Mouse (Mus musculus) lung, adult 18-20 months (tissue): Measurements from ENCODE around the gene Tgm2.

Source experiments
- DNase-seq, 2 experiments: peaks; one replicate each; pipeline ENCODE4 v3.0.0; 2022; ENCODE audit warnings: mixed read lengths in 2 of 2

Tgm2 gene

DNA sequence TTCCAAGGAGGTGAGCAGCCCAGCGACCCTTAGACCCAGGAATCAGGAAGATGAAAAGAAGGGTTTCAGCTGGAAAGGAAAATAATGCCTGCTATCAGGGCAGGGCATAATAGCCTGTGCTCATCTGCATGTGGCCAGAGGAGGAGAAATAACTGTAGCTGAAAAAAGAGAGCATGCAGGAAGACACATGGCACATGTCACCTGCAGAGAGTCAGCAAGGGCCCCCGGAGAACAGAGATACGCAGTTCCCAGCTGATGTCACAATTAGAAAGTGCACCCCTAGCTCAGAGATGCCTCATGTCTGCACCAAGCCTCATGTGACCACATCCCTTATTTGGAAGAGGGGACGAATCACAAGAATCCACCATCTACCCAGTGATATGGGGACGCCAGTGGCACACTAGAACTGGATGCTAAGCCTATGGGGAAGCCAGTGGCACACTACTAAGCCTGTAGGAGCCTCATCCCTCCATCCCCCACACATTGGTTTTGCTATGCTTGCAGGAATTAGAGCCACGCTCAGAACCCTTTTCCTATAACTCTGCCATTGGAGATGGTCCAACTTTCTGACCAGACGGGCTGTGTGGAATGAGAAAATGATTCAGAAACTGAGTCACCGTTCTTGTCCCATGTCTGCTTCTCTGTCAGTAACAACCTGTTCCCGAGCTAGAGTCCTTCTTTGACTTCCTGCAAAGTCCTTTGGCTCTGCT, 21.4 kb upstream of the Tgm2 start:
- DNase-seq = no peak

DNA sequence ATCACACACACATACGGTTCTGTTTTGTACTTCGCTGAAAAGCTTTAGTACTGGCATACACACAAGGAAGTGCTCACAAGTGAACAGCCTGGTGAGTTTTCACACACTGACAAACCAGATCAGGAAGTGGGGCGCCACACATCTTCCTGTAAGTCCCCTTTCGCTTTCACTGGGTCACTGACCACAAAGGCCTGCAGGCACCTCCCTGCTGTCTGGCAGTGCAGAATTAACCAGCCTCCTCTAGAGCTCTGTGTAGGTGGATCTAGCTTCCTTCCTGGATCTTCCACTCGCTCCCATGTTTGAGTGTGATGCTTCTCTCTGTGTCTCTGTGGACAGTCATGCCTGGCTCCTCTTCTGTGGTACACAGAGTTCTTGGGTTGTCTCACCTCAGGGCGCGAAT, 20.4 kb upstream of the Tgm2 start:
- DNase-seq = peak; percentile 76

DNA sequence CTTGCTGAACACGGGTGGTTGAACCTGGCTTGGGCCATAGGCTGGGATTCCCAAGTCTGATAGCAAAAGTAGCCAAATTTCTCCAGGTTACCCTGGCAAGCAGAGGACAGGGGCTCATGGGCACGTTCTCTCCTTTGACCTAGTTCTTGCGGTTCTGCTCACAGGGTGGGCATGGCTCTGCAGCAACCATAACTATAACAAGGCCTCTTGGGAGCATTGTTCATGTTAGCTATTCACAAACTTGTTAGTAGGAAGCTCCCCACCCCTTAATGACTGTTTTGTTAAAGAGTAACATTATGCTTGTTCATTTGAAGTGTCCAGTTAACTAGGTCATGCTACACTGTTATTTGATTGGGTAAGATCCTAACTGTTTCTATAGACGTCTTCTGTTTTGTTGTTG, 19.5 kb upstream of the Tgm2 start:
- no peak for DNase-seq

DNA sequence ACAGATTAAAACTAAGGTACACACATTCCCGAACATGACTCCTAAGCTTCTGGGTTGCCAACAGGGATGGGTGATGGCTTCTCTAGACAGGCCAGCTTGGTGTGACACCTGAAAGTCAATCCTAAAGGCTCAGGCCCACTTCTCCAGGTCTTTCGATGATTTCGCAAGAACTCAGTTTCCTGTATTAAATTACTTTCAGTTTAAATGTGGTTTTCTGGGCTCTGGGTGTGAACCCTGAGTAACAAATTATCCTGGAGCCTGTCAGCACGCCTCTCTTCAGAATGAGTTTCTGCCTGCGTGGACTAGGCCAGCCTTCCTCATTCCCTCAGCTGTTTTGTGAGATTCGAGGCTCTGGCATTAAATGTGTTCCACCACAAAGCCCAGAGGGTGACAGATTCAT, 16.8 kb upstream of the Tgm2 start:
- DNase-seq = no peak

DNA sequence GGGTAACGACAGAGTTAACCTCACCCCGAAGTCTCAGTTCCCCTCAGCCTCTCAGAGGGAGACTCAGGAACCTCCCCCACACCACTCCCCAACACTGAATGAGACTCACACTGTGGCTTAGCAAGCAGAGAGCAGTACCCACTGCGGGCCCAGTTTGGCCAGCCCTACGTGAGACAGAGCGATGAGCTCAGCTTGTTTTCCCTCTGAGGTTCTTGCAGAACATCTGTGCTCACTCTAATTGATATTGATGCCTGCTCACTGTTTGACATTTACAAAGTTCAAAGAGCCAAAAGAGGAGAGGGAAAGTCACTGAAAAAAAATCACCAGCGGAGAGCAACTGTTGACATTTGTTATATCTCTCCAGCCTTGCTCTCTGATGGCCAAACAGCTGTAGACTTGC, 15.5 kb upstream of the Tgm2 start:
- no peak for DNase-seq

DNA sequence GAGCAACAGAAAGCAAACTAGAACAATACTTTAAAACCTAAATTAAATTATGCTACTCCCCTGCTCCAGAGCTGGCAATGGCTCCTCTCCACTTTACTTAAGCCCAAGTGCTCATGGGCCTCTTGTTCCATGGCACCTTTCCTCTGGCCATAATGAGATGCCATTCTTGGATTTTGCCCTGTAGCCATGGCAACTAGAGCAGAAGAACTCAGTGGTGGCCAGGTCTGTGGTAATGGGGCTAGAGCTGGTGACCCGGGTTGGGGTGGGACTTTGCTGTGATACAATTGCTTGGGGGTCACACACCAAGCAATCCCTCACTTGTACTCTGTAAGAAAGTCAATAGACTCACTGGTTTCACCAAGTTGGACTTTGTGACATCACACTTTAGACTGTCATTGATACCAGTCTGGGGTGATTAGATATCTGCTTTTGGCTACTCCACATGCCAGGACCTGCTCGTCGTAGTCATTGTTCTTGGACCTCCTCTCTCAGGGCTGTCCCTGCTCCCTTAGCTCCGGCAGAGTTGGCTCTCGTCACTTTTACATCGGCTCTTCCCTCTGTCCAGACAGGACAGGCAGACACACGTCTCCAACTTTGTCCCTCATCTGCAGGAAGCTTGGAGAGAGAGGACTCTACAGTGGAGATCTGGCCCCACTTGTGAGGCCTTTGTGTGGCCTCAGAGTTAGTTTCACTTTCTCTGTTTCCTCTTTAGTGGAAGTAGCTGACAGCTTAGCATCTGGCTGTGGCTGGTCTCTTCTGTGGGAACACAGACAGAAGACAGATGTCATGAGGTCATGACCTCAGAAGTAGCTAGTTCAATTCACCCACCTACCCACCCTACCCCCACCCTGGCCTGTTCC, 13.4 kb upstream of the Tgm2 start:
- DNase-seq = peak; percentile 48 to 63

DNA sequence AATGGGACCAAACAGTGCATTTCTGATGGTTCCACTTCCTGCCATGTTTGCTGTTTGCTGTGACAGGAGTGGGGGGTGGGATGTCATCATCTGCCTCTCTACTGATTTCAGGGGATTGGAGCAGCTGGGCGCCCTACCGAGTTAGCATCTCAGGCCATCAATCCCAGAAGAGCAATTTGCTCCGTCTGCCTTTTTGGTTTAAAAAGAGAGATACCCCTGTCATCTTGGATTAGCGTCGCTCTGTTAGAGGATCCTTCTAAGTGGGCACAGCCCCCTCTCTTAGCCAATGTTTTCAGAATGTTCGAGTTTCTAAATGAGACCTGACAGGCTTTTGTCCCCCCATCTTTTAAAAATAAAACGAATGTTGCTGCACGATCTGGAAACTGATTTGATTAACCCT, 11.4 kb upstream of the Tgm2 start:
- DNase-seq = no peak

DNA sequence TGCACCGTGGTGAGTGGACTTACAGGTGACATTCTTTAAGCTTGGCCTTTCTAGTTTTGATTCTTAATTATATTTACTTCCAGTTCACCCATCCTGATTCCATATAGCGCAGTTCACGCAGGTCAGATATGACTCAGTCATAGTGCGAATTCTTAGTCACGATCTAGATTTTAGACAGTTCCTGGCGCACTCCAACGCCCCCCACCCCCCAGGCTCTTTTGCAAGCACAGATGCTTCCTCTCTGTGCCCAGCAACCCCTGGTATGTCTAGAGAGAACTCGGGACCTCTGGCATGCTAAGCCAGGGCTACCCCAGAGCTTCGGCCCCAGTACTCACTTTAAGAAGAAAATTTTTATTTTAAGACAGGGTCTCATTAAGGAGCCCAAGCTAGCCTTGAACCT, 10.3 kb upstream of the Tgm2 start:
- no peak for DNase-seq

DNA sequence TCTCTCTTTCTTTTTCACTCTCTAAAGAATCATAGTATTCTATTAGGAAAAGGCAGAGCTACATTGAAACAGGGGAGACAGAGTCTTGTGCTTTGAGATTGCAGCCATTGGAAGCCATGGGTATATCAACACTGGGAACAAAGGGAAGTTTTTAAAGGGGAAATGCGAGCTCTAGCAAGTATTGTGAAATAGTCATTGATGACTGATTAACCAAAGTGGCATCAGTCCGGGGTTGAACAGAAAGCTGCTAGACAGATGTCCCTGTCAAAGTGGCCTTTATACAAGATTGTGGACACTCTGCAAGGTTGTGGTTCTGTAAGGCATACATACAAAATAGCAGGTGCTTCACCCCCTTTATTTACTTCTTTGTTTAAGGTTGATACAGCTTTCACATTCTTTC, 9.4 kb upstream of the Tgm2 start:
- no peak for DNase-seq

DNA sequence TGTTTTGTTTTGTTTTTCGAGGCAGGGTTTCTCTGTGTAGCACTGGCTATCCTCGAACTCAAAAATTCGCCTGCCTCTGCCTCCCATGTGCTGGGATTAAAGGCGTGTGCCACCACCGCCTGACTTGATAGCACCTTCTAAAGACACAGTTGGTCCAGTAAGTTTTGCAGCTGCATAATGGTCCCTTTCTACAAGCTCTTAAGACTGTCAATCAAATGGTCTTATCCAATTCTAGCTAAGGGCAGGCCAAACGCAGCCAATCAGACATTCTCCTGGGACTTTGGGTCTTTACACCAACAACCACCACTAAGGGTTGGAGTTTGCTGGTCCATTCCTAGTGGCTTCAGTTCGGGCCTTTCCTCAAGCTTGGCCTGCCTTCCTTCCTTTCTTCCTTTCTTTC, 8.9 kb upstream of the Tgm2 start:
- DNase-seq = no peak

DNA sequence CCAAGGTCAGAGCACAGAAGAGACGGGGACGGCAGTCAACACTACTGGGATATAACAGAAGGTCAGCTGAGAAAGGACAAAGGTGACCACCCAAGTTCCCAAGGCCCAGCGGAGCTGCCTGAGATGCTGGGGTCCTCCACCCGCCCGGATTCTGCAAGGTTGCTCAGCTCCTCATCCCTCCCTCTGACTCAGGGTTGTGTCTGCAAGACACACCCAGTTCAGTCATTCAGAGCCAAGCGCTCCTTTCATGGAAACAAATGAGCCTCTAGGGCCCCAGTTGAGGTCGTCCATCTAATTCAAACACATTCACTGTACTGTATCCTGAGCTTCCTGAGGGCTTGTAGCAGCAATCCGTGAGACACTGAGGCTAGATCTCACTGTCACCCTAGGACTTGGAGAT, 8.4 kb upstream of the Tgm2 start:
- DNase-seq = no peak

DNA sequence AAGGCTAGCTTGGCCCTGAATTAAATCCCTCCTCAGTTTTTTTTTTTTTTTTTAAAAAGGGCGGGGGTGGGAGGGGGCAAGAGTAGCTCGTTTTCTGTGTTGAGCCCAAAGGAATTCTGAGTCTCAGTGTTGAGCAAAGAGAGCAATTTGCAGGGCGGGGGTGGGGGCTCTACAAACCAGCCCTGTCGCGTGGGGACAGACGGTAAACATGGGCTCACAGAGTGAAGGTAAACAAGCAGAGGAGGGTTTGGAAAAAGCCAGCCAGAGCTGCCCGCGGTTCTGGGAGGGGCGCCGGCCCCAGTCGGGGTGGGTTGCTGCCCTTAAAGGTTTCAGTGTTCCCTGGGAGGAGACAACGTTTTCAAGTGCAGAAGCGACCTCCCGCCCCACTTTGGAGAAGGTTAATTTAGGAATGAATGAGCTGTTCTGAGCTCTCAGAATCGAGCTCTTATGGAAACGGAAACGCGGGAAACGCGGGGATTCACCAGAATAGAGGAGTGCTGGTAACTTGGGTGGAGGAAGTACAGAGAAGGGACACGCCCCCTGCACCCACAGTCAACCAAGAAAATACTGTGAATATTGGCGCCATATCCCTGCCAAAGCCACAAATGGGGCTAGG, 7.6 kb upstream of the Tgm2 start:
- peak; percentile 52 to 59 for DNase-seq

DNA sequence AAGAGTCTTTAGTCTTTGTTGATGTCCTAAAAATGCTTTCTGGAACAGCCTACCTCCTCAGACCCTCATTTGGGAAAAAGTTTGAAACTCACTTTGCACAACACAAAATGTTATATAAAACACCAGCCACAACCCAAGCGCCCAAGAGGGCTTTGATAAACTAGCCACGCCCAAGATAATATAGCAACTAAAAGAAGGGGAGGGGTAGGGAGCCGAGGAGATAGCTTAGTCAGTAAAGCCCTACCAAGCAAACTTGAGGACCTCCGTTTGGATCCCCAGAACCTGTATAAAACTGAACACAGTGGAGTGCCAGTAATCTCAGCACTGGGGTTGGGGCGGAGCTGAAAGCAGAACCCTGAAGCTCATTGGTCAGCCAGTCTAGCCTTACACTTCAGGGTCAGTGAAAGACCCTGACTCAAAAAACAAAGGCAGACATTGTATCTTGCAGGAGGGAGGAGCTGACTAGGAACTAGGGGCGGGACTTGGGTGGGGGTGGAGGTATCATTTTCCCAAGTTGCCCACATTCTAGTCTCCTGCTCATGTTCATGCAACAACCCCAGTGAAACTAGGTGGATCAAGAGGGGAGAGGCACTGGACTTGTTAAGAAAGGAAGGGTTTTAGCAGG, 6.6 kb upstream of the Tgm2 start:
- no peak for DNase-seq

DNA sequence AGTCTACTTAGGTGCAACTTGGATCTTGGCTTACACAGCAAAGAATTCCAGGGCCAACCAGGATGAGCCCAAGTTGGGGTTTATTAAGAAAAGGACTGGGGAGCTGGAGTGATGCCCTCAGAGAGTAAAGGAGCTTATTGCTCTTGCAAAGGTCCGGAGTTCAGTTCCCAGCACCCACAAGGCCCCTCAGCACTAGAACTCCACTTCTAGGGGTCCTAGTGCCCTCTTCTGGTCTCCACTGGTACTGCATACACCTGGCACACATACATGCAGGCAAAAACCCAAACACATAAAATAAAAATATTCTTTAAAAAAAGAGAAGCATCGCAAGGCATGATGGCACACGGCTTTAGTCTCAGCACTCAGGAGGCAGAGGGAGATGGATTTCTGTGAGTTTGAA, 4.8 kb upstream of the Tgm2 start:
- no peak for DNase-seq

DNA sequence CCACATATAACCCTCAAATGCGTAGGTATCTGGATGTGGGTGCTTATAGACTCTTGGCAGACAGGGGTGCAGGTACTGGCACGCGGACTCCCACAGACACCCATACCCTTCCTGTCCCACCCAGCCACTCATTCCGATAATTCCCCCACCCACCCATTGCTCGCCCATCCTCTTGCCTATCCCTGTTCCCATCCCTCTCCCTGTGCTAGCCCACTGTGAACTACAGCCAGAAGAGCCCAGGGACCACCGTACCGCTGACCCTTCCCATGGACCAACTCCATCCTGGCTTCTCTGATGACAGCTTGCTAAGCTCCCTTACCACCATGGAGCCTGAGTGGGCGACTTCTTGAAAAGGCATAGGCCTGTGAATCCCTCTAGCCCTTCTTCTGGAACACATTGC, 735 bp upstream of the Tgm2 start:
- no peak for DNase-seq

DNA sequence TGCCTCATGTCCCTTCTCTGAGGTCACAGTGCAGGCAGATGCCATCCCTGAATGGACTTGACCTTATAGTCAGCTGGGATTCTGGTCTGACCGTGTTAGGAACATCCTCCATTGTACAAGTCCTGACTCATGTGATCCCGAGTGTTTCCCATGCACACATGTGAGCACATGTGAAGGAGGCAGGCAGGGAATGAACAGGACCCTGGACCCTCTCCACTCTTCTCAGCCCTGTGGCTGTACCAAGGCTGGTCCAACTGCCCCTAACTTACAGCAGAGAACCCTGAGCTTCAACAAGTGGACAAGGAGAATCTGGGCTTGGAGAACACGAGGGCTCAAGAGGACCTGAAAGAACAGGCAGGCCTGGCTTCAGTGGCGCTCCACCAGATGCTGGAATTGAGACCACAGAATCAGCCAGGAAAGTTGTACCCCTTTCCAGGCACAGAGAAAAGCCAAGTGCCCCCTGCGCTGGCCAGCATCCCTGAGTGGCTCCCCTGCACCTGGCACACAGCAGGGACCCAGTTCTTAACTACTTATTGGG, 639 bp downstream of the Tgm2 start:
- peak; percentile 31 to 39 for DNase-seq

DNA sequence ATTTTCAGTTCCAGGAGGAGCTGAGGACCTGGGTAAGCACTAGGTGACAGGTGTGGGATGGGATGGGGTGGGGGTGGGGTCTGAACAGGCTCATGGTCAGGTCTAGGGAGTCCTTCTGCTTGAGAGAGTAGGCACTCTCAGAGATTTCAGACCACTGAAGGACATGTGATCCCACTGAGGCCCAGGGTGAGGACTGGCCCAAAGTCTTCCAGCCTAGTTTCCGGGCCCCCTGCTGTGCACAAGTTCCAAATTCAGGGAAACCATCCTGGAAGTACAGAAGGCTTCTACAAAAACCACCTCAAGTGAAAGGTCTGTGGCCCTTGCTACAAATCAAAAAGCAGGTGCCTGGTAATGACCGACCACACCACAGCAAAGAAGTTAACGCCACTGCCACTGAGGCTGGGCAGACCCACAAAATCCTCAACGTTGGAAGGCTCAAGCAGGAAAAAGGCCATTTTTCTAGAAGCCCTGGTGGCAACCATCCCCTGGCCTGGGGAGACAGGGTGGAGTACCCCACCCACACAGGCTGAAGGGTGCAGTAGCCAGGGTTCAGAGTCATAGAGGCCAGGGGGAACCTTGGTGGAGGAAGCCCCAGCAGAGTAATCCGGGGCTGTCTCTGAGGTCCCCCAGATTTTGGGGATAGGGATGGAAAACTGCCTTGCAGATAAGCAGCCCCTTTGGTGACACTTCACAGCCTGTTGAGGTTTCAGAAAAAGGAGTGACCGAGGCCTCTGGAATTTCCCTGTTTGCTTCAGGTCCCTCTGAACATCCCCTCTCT, 1.3 kb downstream of the Tgm2 start:
- DNase-seq = no peak

DNA sequence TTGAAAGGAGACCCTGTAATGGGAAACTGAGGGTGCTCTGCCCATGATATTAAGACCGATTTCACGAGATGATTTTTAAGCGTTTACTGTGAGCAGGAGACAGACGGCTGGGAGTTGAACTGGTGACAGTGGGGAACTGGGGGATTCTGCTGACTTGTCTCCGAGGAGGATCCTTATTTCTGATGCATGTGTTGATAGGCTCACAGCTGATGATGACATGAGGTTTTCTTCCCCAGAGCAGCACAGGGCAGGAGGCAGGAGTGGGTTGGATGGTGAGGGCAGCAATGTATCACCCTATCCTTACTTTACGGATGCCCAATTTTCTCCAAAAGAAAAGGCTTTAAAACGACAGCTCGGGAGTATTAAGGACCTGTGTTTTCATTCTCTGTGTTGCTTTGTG, 2.0 kb downstream of the Tgm2 start:
- no peak for DNase-seq

DNA sequence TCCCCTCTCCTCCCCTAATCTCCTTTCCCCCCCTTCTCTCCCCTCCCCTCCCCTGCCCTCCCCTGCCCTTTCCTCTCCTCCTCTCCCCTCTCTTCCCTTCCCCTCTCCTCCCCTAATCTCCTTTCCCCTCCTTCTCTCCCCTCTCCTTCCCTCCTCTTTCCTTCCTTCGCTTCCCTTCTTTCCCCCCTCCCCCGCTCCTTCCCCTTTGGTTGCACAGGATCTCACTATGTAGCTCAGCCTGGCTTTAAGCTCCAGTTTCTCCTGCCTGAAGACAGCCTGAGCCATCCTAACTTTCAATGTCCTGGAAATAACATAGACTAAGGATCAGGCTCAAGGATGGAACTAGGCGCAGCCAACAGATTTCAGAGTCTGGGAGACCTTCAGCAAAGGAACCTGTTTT, 2.4 kb downstream of the Tgm2 start:
- no peak for DNase-seq

DNA sequence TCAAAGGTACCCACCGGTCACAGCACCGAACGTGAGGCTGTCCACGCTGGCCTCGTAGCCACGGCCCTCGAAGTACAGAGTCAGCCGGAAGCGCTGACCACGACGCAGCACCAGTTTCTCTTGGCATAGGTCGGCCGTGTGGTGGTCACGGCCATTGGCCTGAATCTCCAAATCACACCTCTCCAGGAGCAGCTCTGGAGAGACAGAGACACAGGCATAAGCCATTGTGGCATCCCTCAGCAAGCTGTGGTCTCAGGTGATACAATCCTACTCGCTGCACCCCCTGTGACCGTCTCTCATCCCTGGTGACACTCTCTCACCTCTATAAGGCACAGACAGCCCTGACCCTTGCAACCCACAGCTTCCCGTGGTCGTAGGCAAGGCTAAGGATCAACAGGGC, 3.3 kb downstream of the Tgm2 start:
- no peak for DNase-seq

DNA sequence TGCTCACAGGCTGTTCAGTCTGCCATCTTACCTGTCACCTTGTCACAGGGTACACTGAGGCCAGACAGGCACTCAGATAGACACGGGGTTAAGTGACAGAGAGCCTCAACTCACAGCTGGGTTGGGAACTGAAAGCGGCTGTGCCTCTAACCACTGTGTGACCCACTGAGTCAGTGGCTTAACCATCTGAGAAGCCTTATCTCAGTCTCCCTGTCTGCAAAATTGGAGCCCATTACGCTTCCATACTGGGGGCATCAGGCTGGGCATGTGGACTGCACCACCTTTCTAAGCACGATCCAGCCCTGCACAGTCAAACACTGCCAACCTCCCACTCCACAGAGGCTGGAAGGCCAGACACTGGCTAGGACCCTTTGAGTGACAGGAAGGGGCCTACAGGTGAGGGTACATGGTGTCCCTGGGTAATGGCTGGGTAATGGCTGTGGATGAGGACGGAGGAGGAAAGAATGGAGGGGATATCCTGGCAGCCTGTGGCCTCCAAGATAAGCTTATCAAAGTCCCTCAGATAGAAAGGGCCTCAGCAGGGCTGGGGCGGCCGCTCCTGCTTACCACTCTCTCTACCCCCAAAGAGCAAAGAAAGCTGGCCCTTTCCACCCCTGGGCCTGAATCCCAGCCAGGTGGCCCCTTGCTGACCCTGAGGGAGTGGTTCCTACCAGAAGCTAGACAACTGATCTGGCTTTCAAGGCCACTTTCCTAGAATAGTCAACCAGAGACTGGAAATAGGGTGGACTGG, 4.4 kb downstream of the Tgm2 start:
- DNase-seq = peak; percentile 60 to 62

DNA sequence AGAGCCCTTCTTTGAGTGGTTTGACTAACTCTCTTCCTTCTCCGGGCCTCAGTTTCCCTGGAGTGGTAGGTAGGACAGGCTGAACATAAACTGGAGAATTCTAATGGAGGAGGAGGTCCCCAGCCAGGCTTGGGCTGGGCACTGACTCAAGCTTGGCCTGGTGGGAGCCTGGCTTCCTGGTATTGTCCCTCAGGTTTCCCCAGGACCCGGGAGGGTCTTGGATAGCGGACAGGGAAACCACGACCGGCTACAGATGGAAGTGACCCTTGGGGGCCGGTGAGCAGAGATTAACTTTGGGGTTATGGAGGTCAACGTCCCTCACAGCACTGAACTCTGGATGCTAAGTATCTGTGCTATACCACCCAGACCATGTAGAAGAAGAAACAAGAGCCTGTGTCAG, 5.0 kb downstream of the Tgm2 start:
- DNase-seq = peak in 1 of 2 experiments; percentile 42
